30 mouse cellular contexts compared by ENCODE assay signal in genomic region chrX:142376747-142377146, GRCm38 (mm10).
"Had no signal": no experiment of that assay in that cellular context is flagged by ENCODE, and none has a peak within 500 bp of the region (broad histone marks: within the 10 kb centered on the region; RNA-seq: fewer than 3 reads in every experiment).

No protein-coding gene starts in this region.

- H3K36me3 ChIP-seq: heart, embryonic 10.5 days; heart, embryonic 12.5 days; heart, embryonic 13.5 days; heart, embryonic 15.5 days; hindbrain, embryonic 10.5 days; hindbrain, embryonic 12.5 days; hindbrain, embryonic 13.5 days; hindbrain, embryonic 15.5 days; intestine, embryonic 15.5 days; kidney, embryonic 15.5 days had no signal

- DNase-seq: heart, postnatal 14 days; heart, postnatal 36 days; heart, postnatal 4 days; kidney, adult 11 months; kidney, adult 18-20 months; kidney, adult 2 months; kidney, adult 8-10 months; kidney, adult 9 months; kidney, postnatal 10 days; kidney, postnatal 14 days; kidney, postnatal 25 days; kidney, postnatal 36 days; kidney, postnatal 4 days; layer of hippocampus, adult 9-11 months; layer of hippocampus, postnatal 36 days had no signal

- H3K9me3 ChIP-seq: heart, embryonic 10.5 days; heart, embryonic 12.5 days; heart, embryonic 13.5 days; heart, embryonic 15.5 days; hindbrain, embryonic 10.5 days; hindbrain, embryonic 12.5 days; hindbrain, embryonic 13.5 days; hindbrain, embryonic 15.5 days; intestine, embryonic 15.5 days; kidney, embryonic 15.5 days had no signal

- H3K4me3 ChIP-seq: heart, embryonic 10.5 days; heart, embryonic 12.5 days; heart, embryonic 13.5 days; heart, embryonic 15.5 days; hindbrain, embryonic 10.5 days; hindbrain, embryonic 12.5 days; hindbrain, embryonic 13.5 days; hindbrain, embryonic 15.5 days; intestine, embryonic 15.5 days; kidney, embryonic 15.5 days; layer of hippocampus, adult 2 months; left cerebral cortex, adult 2 months had no signal

- H3K27me3 ChIP-seq: heart, embryonic 12.5 days; heart, embryonic 13.5 days; heart, embryonic 15.5 days; hindbrain, embryonic 12.5 days; hindbrain, embryonic 13.5 days; hindbrain, embryonic 15.5 days; intestine, embryonic 15.5 days had no signal

- H3K9ac ChIP-seq: heart, embryonic 12.5 days; heart, embryonic 13.5 days; heart, embryonic 15.5 days; hindbrain, embryonic 12.5 days; hindbrain, embryonic 13.5 days; hindbrain, embryonic 14.5 days; hindbrain, embryonic 15.5 days; intestine, embryonic 15.5 days; kidney, embryonic 15.5 days had no signal

- H3K4me1 ChIP-seq: heart, embryonic 10.5 days; heart, embryonic 12.5 days; heart, embryonic 13.5 days; heart, embryonic 15.5 days; hindbrain, embryonic 10.5 days; hindbrain, embryonic 12.5 days; hindbrain, embryonic 13.5 days; hindbrain, embryonic 15.5 days; intestine, embryonic 15.5 days had no signal

- H3K27ac ChIP-seq: heart, embryonic 10.5 days; heart, embryonic 13.5 days; heart, embryonic 15.5 days; hindbrain, embryonic 10.5 days; hindbrain, embryonic 12.5 days; hindbrain, embryonic 13.5 days; hindbrain, embryonic 14.5 days; hindbrain, embryonic 15.5 days; hindbrain, postnatal 0 days; intestine, embryonic 15.5 days; kidney, embryonic 15.5 days; kidney, postnatal 0 days; layer of hippocampus, adult 2 months; left cerebral cortex, adult 2 months had no signal
